Mouse (Mus musculus): ENCODE measurements around the gene Defb43. TPM values are rescaled to one million over a fixed set of nuclear protein-coding genes. Genes with fewer than 3 reads are reported as not detected.

The Defb43 gene
- polyA plus RNA-seq (2014; fragmentation: Nextera tagmentation; extraction: Ambion mirVana): not detected in 2 replicates

- WGBS: 91% methylated on average over 5 of the region's 5 CpGs
- H3K27ac ChIP-seq (replicated peaks; ENCODE audit: low read depth, low read length): no peak within 1 kb of the TSS
- H3K4me1 ChIP-seq (ENCODE audit: control insufficient read depth, insufficient read depth, low read length): no peaks in the 10 kb centered on the region
- no peak within 1 kb of the TSS for H3K4me3 ChIP-seq (ENCODE audit: low read depth, low read length)
- H3K9ac ChIP-seq (ENCODE audit: low read depth, low read length): no peak within 1 kb of the TSS
- DNase-seq (ENCODE audit: low spot score): no peak
- H3K27me3 ChIP-seq (replicated peaks; ENCODE audit: control insufficient read depth, insufficient read depth, low read length): no peaks in the 10 kb centered on the region
- H3K36me3 ChIP-seq (ENCODE audit: control insufficient read depth, insufficient read depth, low read length): no peaks in the 10 kb centered on the region
- no peak within 1 kb of the TSS for H3K4me2 ChIP-seq (ENCODE audit: low read depth, low read length)
- H3K9me3 ChIP-seq (ENCODE audit: control insufficient read depth, low read length): peaks cover 5% of the 10 kb centered on the region; the same call in 1 of the 2 replicates
- ATAC-seq (ENCODE audit: low read depth): no peak
Observed at GRCm38 (mm10) chr14:63011471-63011870, at the start of gene Defb43. TSS of gene Defb43 (plus strand) at chr14:63011771.

GRCm38 (mm10) chr14:62963632-62964031, 47.9 kb upstream of the Defb43 start:
- Histone ChIP-seq H3K9me3 (ENCODE audit: control insufficient read depth, low read length) (no peaks in the 10 kb centered on the region), H3K27me3 (replicated peaks; ENCODE audit: control insufficient read depth, insufficient read depth, low read length) (no peaks in the 10 kb centered on the region), H3K36me3 (ENCODE audit: control insufficient read depth, insufficient read depth, low read length) (peaks cover 9% of the 10 kb centered on the region; the same call in 1 of the 2 replicates), H3K27ac (replicated peaks; ENCODE audit: low read depth, low read length) (no peak overlapping the region), H3K4me3 (ENCODE audit: low read depth, low read length) (no peak overlapping the region), H3K4me1 (ENCODE audit: control insufficient read depth, insufficient read depth, low read length) (no peaks in the 10 kb centered on the region), H3K9ac (ENCODE audit: low read depth, low read length) (no peak overlapping the region), H3K4me2 (ENCODE audit: low read depth, low read length) (no peak overlapping the region)
- 91% methylated on average over 4 of the region's 4 CpGs for WGBS
- no peak for DNase-seq (ENCODE audit: low spot score)
- ATAC-seq (ENCODE audit: low read depth): no peak

GRCm38 (mm10) chr14:62965342-62965741, 46.2 kb upstream of the Defb43 start:
- Histone ChIP-seq H3K9ac (ENCODE audit: low read depth, low read length) (no peak overlapping the region), H3K4me3 (ENCODE audit: low read depth, low read length) (no peak overlapping the region), H3K27ac (replicated peaks; ENCODE audit: low read depth, low read length) (no peak overlapping the region), H3K4me1 (ENCODE audit: control insufficient read depth, insufficient read depth, low read length) (no peaks in the 10 kb centered on the region), H3K36me3 (ENCODE audit: control insufficient read depth, insufficient read depth, low read length) (0 out of 2 replicates have a peak, but pooled peaks cover 6% of the 10 kb centered on the region), H3K4me2 (ENCODE audit: low read depth, low read length) (no peak overlapping the region), H3K9me3 (ENCODE audit: control insufficient read depth, low read length) (no peaks in the 10 kb centered on the region), H3K27me3 (replicated peaks; ENCODE audit: control insufficient read depth, insufficient read depth, low read length) (no peaks in the 10 kb centered on the region)
- ATAC-seq (ENCODE audit: low read depth): no peak
- 82% methylated on average over 5 of the region's 5 CpGs for WGBS
- DNase-seq (ENCODE audit: low spot score): no peak

GRCm38 (mm10) chr14:62965811-62966520, 45.6 kb upstream of the Defb43 start:
- DNase-seq (ENCODE audit: low spot score) (peak; percentile 19), ATAC-seq (ENCODE audit: low read depth) (no peak)
- Histone ChIP-seq H3K4me3 (ENCODE audit: low read depth, low read length) (peak overlapping the region; percentile 24; the same call in 1 of the 2 replicates), H3K36me3 (ENCODE audit: control insufficient read depth, insufficient read depth, low read length) (0 out of 2 replicates have a peak, but pooled peaks cover 5% of the 10 kb centered on the region), H3K9me3 (ENCODE audit: control insufficient read depth, low read length) (no peaks in the 10 kb centered on the region), H3K4me1 (ENCODE audit: control insufficient read depth, insufficient read depth, low read length) (no peaks in the 10 kb centered on the region), H3K4me2 (ENCODE audit: low read depth, low read length) (peak overlapping the region; percentile 46), H3K27ac (replicated peaks; ENCODE audit: low read depth, low read length) (no peak overlapping the region), H3K9ac (ENCODE audit: low read depth, low read length) (no peak overlapping the region; the same call in 1 of the 2 replicates), H3K27me3 (replicated peaks; ENCODE audit: control insufficient read depth, insufficient read depth, low read length) (no peaks in the 10 kb centered on the region)
- WGBS: 30% methylated on average over 15 of the region's 15 CpGs

GRCm38 (mm10) chr14:62975046-62975445, 36.5 kb upstream of the Defb43 start:
- WGBS: 15% methylated on average over 5 of the region's 5 CpGs
- Histone ChIP-seq H3K4me3 (ENCODE audit: low read depth, low read length) (no peak overlapping the region), H3K4me2 (ENCODE audit: low read depth, low read length) (no peak overlapping the region), H3K36me3 (ENCODE audit: control insufficient read depth, insufficient read depth, low read length) (no peaks in the 10 kb centered on the region), H3K9ac (ENCODE audit: low read depth, low read length) (no peak overlapping the region), H3K9me3 (ENCODE audit: control insufficient read depth, low read length) (no peaks in the 10 kb centered on the region), H3K4me1 (ENCODE audit: control insufficient read depth, insufficient read depth, low read length) (no peaks in the 10 kb centered on the region), H3K27ac (replicated peaks; ENCODE audit: low read depth, low read length) (no peak overlapping the region), H3K27me3 (replicated peaks; ENCODE audit: control insufficient read depth, insufficient read depth, low read length) (no peaks in the 10 kb centered on the region)
- DNase-seq (ENCODE audit: low spot score): peak; percentile 35
- ATAC-seq (ENCODE audit: low read depth): no peak

- no peak overlapping the region for H3K4me3 ChIP-seq (ENCODE audit: low read depth, low read length)
- H3K9ac ChIP-seq (ENCODE audit: low read depth, low read length): no peak overlapping the region
- H3K4me2 ChIP-seq (ENCODE audit: low read depth, low read length): no peak overlapping the region
- H3K36me3 ChIP-seq (ENCODE audit: control insufficient read depth, insufficient read depth, low read length): no peaks in the 10 kb centered on the region
- no peaks in the 10 kb centered on the region for H3K9me3 ChIP-seq (ENCODE audit: control insufficient read depth, low read length)
- ATAC-seq (ENCODE audit: low read depth): no peak
- no peak overlapping the region for H3K27ac ChIP-seq (replicated peaks; ENCODE audit: low read depth, low read length)
- DNase-seq (ENCODE audit: low spot score): no peak
- no peaks in the 10 kb centered on the region for H3K4me1 ChIP-seq (ENCODE audit: control insufficient read depth, insufficient read depth, low read length)
- no peaks in the 10 kb centered on the region for H3K27me3 ChIP-seq (replicated peaks; ENCODE audit: control insufficient read depth, insufficient read depth, low read length)
- 87% methylated on average over 1 of the region's 1 CpGs for WGBS
Observed at GRCm38 (mm10) chr14:62979815-62980214, 31.8 kb upstream of the Defb43 start.

- DNase-seq (ENCODE audit: low spot score) (no peak), ATAC-seq (ENCODE audit: low read depth) (no peak)
- Histone ChIP-seq H3K27me3 (replicated peaks; ENCODE audit: control insufficient read depth, insufficient read depth, low read length) (no peaks in the 10 kb centered on the region), H3K36me3 (ENCODE audit: control insufficient read depth, insufficient read depth, low read length) (no peaks in the 10 kb centered on the region), H3K9me3 (ENCODE audit: control insufficient read depth, low read length) (no peaks in the 10 kb centered on the region), H3K9ac (ENCODE audit: low read depth, low read length) (no peak within 1 kb of the TSS), H3K27ac (replicated peaks; ENCODE audit: low read depth, low read length) (no peak within 1 kb of the TSS), H3K4me1 (ENCODE audit: control insufficient read depth, insufficient read depth, low read length) (no peaks in the 10 kb centered on the region), H3K4me2 (ENCODE audit: low read depth, low read length) (no peak within 1 kb of the TSS), H3K4me3 (ENCODE audit: low read depth, low read length) (no peak within 1 kb of the TSS)
- 71% methylated on average over 1 of the region's 1 CpGs for WGBS
Observed at GRCm38 (mm10) chr14:62984410-62984809, 27.2 kb upstream of the Defb43 start, which contains the start of gene Defb48. TSS of gene Defb48 (minus strand) at chr14:62984510.

- no peaks in the 10 kb centered on the region for H3K9me3 ChIP-seq (ENCODE audit: control insufficient read depth, low read length)
- H3K4me1 ChIP-seq (ENCODE audit: control insufficient read depth, insufficient read depth, low read length): 0 out of 2 replicates have a peak, but pooled peaks cover 2% of the 10 kb centered on the region
- no peak overlapping the region for H3K4me2 ChIP-seq (ENCODE audit: low read depth, low read length)
- no peaks in the 10 kb centered on the region for H3K27me3 ChIP-seq (replicated peaks; ENCODE audit: control insufficient read depth, insufficient read depth, low read length)
- DNase-seq (ENCODE audit: low spot score): no peak
- no peaks in the 10 kb centered on the region for H3K36me3 ChIP-seq (ENCODE audit: control insufficient read depth, insufficient read depth, low read length)
- H3K4me3 ChIP-seq (ENCODE audit: low read depth, low read length): no peak overlapping the region
- H3K27ac ChIP-seq (replicated peaks; ENCODE audit: low read depth, low read length): no peak overlapping the region
- no peak for ATAC-seq (ENCODE audit: low read depth)
- no peak overlapping the region for H3K9ac ChIP-seq (ENCODE audit: low read depth, low read length)
- WGBS: 67% methylated on average over 3 of the region's 3 CpGs
Observed at GRCm38 (mm10) chr14:62991271-62991670, 20.3 kb upstream of the Defb43 start.
